Comparison of ENCODE assay signal across 8 mouse cellular contexts in the genomic region with DNA sequence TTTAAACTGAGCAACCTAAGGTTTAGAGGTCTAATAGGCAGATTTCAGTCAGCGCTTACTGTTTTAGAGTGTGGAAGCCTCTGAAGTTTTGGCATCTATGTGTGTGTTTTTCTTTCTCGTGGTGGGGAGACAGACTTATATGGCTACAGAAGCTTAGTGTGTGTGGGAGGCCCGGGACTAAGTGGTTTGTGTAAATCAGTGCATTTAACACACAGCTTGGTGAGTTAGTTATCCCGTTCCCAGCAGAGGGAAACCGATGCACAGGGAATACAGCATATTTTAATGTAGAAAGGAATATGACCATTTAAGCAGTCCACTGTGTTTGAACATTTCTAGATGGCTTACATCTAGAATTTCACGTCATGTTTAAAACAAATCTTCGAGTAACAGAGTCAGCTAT. TPM values are rescaled to one million over a fixed set of nuclear protein-coding genes. Genes with fewer than 3 reads are reported as not detected.
DNase-seq lines count a peak whose midpoint lies in the region; ATAC-seq and TF ChIP-seq lines count a peak whose summit lies in the region.

No protein-coding gene starts in this region.

- no peaks in the 10 kb centered on the region for H3K36me3 ChIP-seq in liver, embryonic 12.5 days

- WGBS in liver, embryonic 12.5 days (ENCODE audit: insufficient replicate concordance) = 67% methylated on average over 7 of the region's 7 CpGs

- no peak for TF ChIP-seq CTCF in gastrocnemius, adult 2 months (IDR thresholded peaks at IDR 0.05)

- H3K27ac ChIP-seq in gastrocnemius, adult 2 months = peak overlapping the region; percentile 88
- no peak overlapping the region for H3K27ac ChIP-seq in liver, embryonic 12.5 days

- H3K4me2 ChIP-seq in liver, embryonic 12.5 days = peak overlapping the region; percentile 95

- no peaks in the 10 kb centered on the region for H3K9me3 ChIP-seq in liver, embryonic 12.5 days (replicated peaks)

- intact Hi-C loops in gastrocnemius, adult 2 months (cut with DNase I) = loop anchor here (5.0 kb wide), 2 partner anchors 42 to 1693 kb away; a partner anchor contains a TSS
- intact Hi-C loops in gastrocnemius, postnatal 36 days (cut with DNase I) = no loop called here

- no peak for DNase-seq in gastrocnemius, adult 2 months
- no peak for DNase-seq in gastrocnemius, postnatal 36 days
- DNase-seq in right cerebral cortex, adult 18-20 months = peak; percentile 30
- DNase-seq in right cerebral cortex, postnatal 25 days = no peak
- no peak for DNase-seq in spleen, postnatal 14 days (ENCODE audit: low spot score in 2 of 2)
- DNase-seq in yolk sac, embryonic 10.5 days (ENCODE audit: low spot score) = no peak
- DNase-seq in urinary bladder, postnatal 36 days (ENCODE audit: low spot score in 2 of 2) = no peak

- no peak overlapping the region for H3K9ac ChIP-seq in liver, embryonic 12.5 days

- H3K27me3 ChIP-seq in liver, embryonic 12.5 days (replicated peaks) = peaks cover 22% of the 10 kb centered on the region

- peak overlapping the region; percentile 92 for H3K4me3 ChIP-seq in gastrocnemius, adult 2 months
- peak overlapping the region; percentile 79 for H3K4me3 ChIP-seq in liver, embryonic 12.5 days

- ATAC-seq in liver, embryonic 12.5 days = no peak

- H3K4me1 ChIP-seq in liver, embryonic 12.5 days = peaks cover 14% of the 10 kb centered on the region; the same call in 1 of the 2 replicates

RNA-seq across cellular contexts. Expression of a gene that starts 1.6 kb away (rescaled TPM):
- total RNA-seq in gastrocnemius, adult 2 months (2021) = 1 to 10 TPM; 4.0 to 6.3 TPM
- total RNA-seq in gastrocnemius, postnatal 36 days (2021) = 1 to 10 TPM; 4.0 to 5.7 TPM
- polyA plus RNA-seq in liver, embryonic 12.5 days (2016; fragmentation: Nextera tagmentation; extraction: Ambion mirVana) = 4.7 and 6.1 TPM in 2 replicates
